ENCODE assay signal across 11 mouse cellular contexts in genomic region chr13:97892089-97892884, GRCm38 (mm10).
DNase-seq lines count a peak whose midpoint lies in the region; ATAC-seq and TF ChIP-seq lines count a peak whose summit lies in the region.
"Had no signal": no experiment of that assay in that cellular context is flagged by ENCODE, and none has a peak within 500 bp of the region (broad histone marks: within the 10 kb centered on the region; RNA-seq: fewer than 3 reads in every experiment).

No protein-coding gene starts in this region.

- H3K36me3 ChIP-seq in kidney, adult 2 months (ENCODE audit: control insufficient read depth, insufficient read depth, low read length), result no peaks in the 10 kb centered on the region
- H3K36me3 ChIP-seq in hindbrain, embryonic 11.5 days (ENCODE audit: control insufficient read depth, insufficient read depth, low read length), result no peaks in the 10 kb centered on the region
- H3K36me3 ChIP-seq in midbrain, embryonic 13.5 days, result no peaks in the 10 kb centered on the region
- H3K36me3 ChIP-seq: embryonic facial prominence, embryonic 13.5 days; heart, embryonic 12.5 days had no signal

- no peaks in the 10 kb centered on the region for H3K9me3 ChIP-seq in hindbrain, embryonic 11.5 days (ENCODE audit: control insufficient read depth, low read length)
- H3K9me3 ChIP-seq in midbrain, embryonic 13.5 days, result no peaks in the 10 kb centered on the region
- H3K9me3 ChIP-seq: embryonic facial prominence, embryonic 13.5 days; heart, embryonic 12.5 days had no signal

- ATAC-seq in hindbrain, embryonic 11.5 days (ENCODE audit: low FRiP score), result peak; percentile 70
- peak; percentile 84 for ATAC-seq in midbrain, embryonic 13.5 days

- WGBS in kidney, adult 2 months, result 38% methylated on average over 15 of the region's 15 CpGs
- 46% methylated on average over 15 of the region's 15 CpGs for WGBS in hindbrain, embryonic 11.5 days
- 25% methylated on average over 15 of the region's 15 CpGs for WGBS in midbrain, embryonic 13.5 days

- peak; percentile 15 for DNase-seq in kidney, adult 2 months
- DNase-seq in kidney, postnatal 25 days, result no peak
- peak; percentile 91 for DNase-seq in brain, adult 2 months (ENCODE audit: low read depth, low spot score)
- DNase-seq in hindbrain, embryonic 11.5 days (ENCODE audit: low spot score), result peak; percentile 53
- DNase-seq in gastrocnemius, adult 18-20 months (ENCODE audit: low spot score), result no peak
- DNase-seq in lung, postnatal 25 days (ENCODE audit: low spot score), result no peak
- no peak for DNase-seq in gastrocnemius, adult 8-10 months (ENCODE audit: low spot score in 2 of 2)
- DNase-seq: thymus, postnatal 25 days had no signal

- no peak overlapping the region; the same call in 1 of the 2 replicates for H3K4me2 ChIP-seq in hindbrain, embryonic 11.5 days (replicated peaks; ENCODE audit: low read depth, low read length)
- H3K4me2 ChIP-seq in midbrain, embryonic 13.5 days (replicated peaks), result peak overlapping the region; percentile 22
- H3K4me2 ChIP-seq: embryonic facial prominence, embryonic 13.5 days; heart, embryonic 12.5 days had no signal

- no peak overlapping the region for H3K9ac ChIP-seq in hindbrain, embryonic 11.5 days (ENCODE audit: low read depth, low read length)
- H3K9ac ChIP-seq in midbrain, embryonic 13.5 days (replicated peaks), result 0 out of 2 replicates have a peak overlapping the region, but pooled peaks have one; percentile 25
- H3K9ac ChIP-seq: embryonic facial prominence, embryonic 13.5 days; heart, embryonic 12.5 days had no signal

- peaks cover 13% of the 10 kb centered on the region for H3K4me1 ChIP-seq in kidney, adult 2 months (ENCODE audit: control insufficient read depth, insufficient read depth, low read length)
- no peaks in the 10 kb centered on the region for H3K4me1 ChIP-seq in hindbrain, embryonic 11.5 days (replicated peaks; ENCODE audit: control insufficient read depth, insufficient read depth, low read length)
- H3K4me1 ChIP-seq in midbrain, embryonic 13.5 days (replicated peaks), result peaks cover 37% of the 10 kb centered on the region
- H3K4me1 ChIP-seq: heart, embryonic 12.5 days had no signal

- no peak for TF ChIP-seq POLR2A in kidney, adult 2 months (IDR thresholded peaks at IDR 0.05; ENCODE audit: low read depth, low read length)

- H3K27me3 ChIP-seq in kidney, adult 2 months (replicated peaks; ENCODE audit: control insufficient read depth, insufficient read depth, low read length), result no peaks in the 10 kb centered on the region
- H3K27me3 ChIP-seq in hindbrain, embryonic 11.5 days (ENCODE audit: control insufficient read depth, insufficient read depth, low read length), result no peaks in the 10 kb centered on the region
- no peaks in the 10 kb centered on the region for H3K27me3 ChIP-seq in midbrain, embryonic 13.5 days
- H3K27me3 ChIP-seq: embryonic facial prominence, embryonic 13.5 days; heart, embryonic 12.5 days had no signal

- no peak overlapping the region for H3K4me3 ChIP-seq in kidney, adult 2 months (ENCODE audit: insufficient read depth, low read depth, low read length)
- H3K4me3 ChIP-seq in hindbrain, embryonic 11.5 days (ENCODE audit: low read depth, low read length), result no peak overlapping the region
- no peak overlapping the region for H3K4me3 ChIP-seq in midbrain, embryonic 13.5 days (replicated peaks)
- H3K4me3 ChIP-seq: embryonic facial prominence, embryonic 13.5 days; heart, embryonic 12.5 days had no signal

- peak overlapping the region; percentile 30; the same call in 1 of the 2 replicates for H3K27ac ChIP-seq in kidney, adult 2 months (ENCODE audit: insufficient read depth, low read depth, low read length)
- peak overlapping the region; percentile 39; the same call in 1 of the 2 replicates for H3K27ac ChIP-seq in hindbrain, embryonic 11.5 days (ENCODE audit: low read depth, low read length)
- peak overlapping the region; percentile 83 for H3K27ac ChIP-seq in midbrain, embryonic 13.5 days
- H3K27ac ChIP-seq: embryonic facial prominence, embryonic 13.5 days had no signal

- no peak for TF ChIP-seq CTCF in kidney, adult 2 months (conservative IDR thresholded peaks at IDR 0.05; ENCODE audit: insufficient read depth, insufficient read length, low read depth, low read length)

Comparison
In these comparisons a context has a peak if more than half of its experiments do, and no peak if none do; other contexts are left out.
1. DNase-seq: peak in kidney, adult 2 months (single experiment), brain, adult 2 months (single experiment) and hindbrain, embryonic 11.5 days (single experiment); none in kidney, postnatal 25 days (0 of 2), gastrocnemius, adult 18-20 months (single experiment), lung, postnatal 25 days (single experiment) and gastrocnemius, adult 8-10 months (0 of 2).
2. H3K27ac ChIP-seq: peak in every context shown above with its lines; median percentile 83 in midbrain, embryonic 13.5 days; 39 in hindbrain, embryonic 11.5 days; 30 in kidney, adult 2 months.